Mouse (Mus musculus): ENCODE measurements around the gene Hist2h3c1. TPM values are rescaled to one million over a fixed set of nuclear protein-coding genes. Genes with fewer than 3 reads are reported as not detected.
"Not testable (repeated sequence)": the region's sequence is repeated elsewhere in the genome, so short reads cannot be mapped to it uniquely, and the experiment has no call there.

Hist2h3c1 gene
- polyA plus RNA-seq, 1 experiment from 2014 or later: not detected

DNA sequence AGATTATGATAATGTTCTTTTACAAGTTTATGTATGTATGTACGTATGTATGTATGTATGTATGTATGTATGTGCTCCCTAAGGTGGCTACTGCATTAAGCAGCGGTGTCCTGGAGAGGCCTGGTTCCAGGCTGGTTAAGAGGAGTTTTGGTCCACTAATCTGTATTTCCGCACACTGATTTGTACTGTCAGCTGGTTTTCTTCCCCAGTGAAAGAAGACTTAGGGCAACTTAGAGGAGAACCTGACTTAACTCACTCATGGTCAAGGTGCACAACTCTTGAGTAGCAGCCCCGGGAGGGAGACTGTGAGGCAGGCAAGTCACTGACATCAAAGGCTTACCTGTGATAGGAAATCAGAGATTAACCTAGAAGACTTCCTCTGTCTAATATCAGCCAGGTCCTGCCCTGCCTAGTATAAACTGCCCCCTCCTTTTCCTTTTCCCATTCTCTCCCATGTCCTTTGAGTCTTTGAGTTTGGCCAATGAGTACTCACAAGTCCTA, 9.6 kb upstream of the Hist2h3c1 start:
- Histone ChIP-seq H3K27ac (peak overlapping the region; percentile 82), H3K4me1 (peaks cover 28% of the 10 kb centered on the region), H3K4me3 (peak overlapping the region; percentile 48), H3K4me2 (peak overlapping the region; percentile 62), H3K27me3 (no peaks in the 10 kb centered on the region), H3K36me3 (no peaks in the 10 kb centered on the region), H3K9me3 (no peaks in the 10 kb centered on the region), H3K9ac (peak overlapping the region; percentile 76)
- 76% methylated on average over 4 of the region's 4 CpGs for WGBS
- no peak for ATAC-seq (ENCODE audit: insufficient number of reproducible peaks, insufficient read depth, low FRiP score, low TSS enrichment, low read depth)

- Histone ChIP-seq H3K4me3 (peak overlapping the region; percentile 48), H3K27me3 (no peaks in the 10 kb centered on the region), H3K27ac (peak overlapping the region; percentile 82), H3K36me3 (no peaks in the 10 kb centered on the region), H3K9ac (peak overlapping the region; percentile 76), H3K4me2 (peak overlapping the region; percentile 62), H3K9me3 (no peaks in the 10 kb centered on the region), H3K4me1 (peaks cover 30% of the 10 kb centered on the region)
- 19% methylated on average over 7 of the region's 7 CpGs for WGBS
- no peak for ATAC-seq (ENCODE audit: insufficient number of reproducible peaks, insufficient read depth, low FRiP score, low TSS enrichment, low read depth)
These were observed 9.1 kb upstream of the Hist2h3c1 start for GRCm38 (mm10) chr3:96237335-96237903.

DNA sequence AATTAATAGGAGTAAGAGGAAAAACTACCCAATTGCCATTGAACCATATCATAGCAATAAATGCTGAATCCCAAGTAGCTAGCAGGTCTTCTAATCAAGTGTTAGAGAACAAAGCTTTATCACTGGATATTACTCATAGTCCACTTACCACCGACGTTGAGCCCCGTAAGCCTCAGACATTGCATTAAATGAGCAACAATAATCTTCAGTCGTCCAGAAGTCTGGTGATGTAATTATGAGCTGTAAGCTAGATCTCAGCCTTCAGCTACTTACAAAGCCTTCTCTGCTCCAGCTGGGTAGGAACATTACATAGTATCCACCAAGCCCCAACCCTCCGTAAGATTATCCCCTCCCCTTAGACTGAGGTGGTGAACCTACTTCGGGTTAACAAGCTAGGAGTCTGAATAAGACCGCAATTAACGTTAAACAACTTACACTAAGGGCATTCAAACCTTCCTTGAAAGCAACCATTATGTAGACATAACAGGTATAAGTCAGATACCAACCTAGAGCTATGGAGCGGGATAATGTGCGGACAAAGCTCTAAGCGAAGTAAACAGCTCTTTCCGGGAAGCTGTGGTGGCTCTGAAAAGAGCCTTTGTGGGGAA, 8.5 kb upstream of the Hist2h3c1 start:
- Histone ChIP-seq H3K27me3 (no peaks in the 10 kb centered on the region), H3K27ac (peak overlapping the region; percentile 82), H3K4me2 (peak overlapping the region; percentile 62), H3K4me3 (peak overlapping the region; percentile 48), H3K36me3 (no peaks in the 10 kb centered on the region), H3K9ac (peak overlapping the region; percentile 76), H3K4me1 (peaks cover 31% of the 10 kb centered on the region), H3K9me3 (no peaks in the 10 kb centered on the region)
- no peak for ATAC-seq (ENCODE audit: insufficient number of reproducible peaks, insufficient read depth, low FRiP score, low TSS enrichment, low read depth)
- 1% methylated on average over 12 of the region's 12 CpGs for WGBS

- peak; percentile 90 for ATAC-seq (ENCODE audit: insufficient number of reproducible peaks, insufficient read depth, low FRiP score, low TSS enrichment, low read depth)
- Histone ChIP-seq H3K9ac (peak within 1 kb of the TSS; percentile 76), H3K4me1 (peaks cover 42% of the 10 kb centered on the region), H3K4me2 (peak within 1 kb of the TSS; percentile 62), H3K4me3 (peak within 1 kb of the TSS; percentile 48), H3K27ac (peak within 1 kb of the TSS; percentile 82)
- not testable (repeated sequence) for H3K9me3 ChIP-seq, H3K27me3 ChIP-seq, H3K36me3 ChIP-seq
- WGBS: 0% methylated on average over 12 of the region's 68 CpGs
These were observed 7.3 kb upstream of the Hist2h3c1 start, which contains the start of gene Hist2h3c2 for GRCm38 (mm10) chr3:96238954-96239793. Hist2h3c2 (minus strand) TSS chr3:96239127.

GRCm38 (mm10) chr3:96239949-96240798, 6.3 kb upstream of the Hist2h3c1 start, which contains the start of gene Hist2h2aa2:
Hist2h2aa2 (minus strand) TSS chr3:96240276.
- peak; percentile 85 for ATAC-seq (ENCODE audit: insufficient number of reproducible peaks, insufficient read depth, low FRiP score, low TSS enrichment, low read depth)
- not testable (repeated sequence) for H3K27me3 ChIP-seq, H3K36me3 ChIP-seq, H3K9me3 ChIP-seq
- Histone ChIP-seq H3K4me1 (peaks cover 47% of the 10 kb centered on the region), H3K27ac (peak within 1 kb of the TSS; percentile 92), H3K4me3 (peak within 1 kb of the TSS; percentile 36), H3K4me2 (peak within 1 kb of the TSS; percentile 54), H3K9ac (peak within 1 kb of the TSS; percentile 65)
- 3% methylated on average over 39 of the region's 85 CpGs for WGBS

GRCm38 (mm10) chr3:96240799-96241197, 5.7 kb upstream of the Hist2h3c1 start:
- peak overlapping the region; percentile 65 for H3K9ac ChIP-seq
- no peaks in the 10 kb centered on the region for H3K27me3 ChIP-seq
- peak overlapping the region; percentile 92 for H3K27ac ChIP-seq
- no peaks in the 10 kb centered on the region for H3K9me3 ChIP-seq
- peak overlapping the region; percentile 32 for H3K4me3 ChIP-seq
- H3K4me1 ChIP-seq: peaks cover 45% of the 10 kb centered on the region
- ATAC-seq (ENCODE audit: insufficient number of reproducible peaks, insufficient read depth, low FRiP score, low TSS enrichment, low read depth): no peak
- WGBS: 77% methylated on average over 9 of the region's 9 CpGs
- peak overlapping the region; percentile 54 for H3K4me2 ChIP-seq
- H3K36me3 ChIP-seq: no peaks in the 10 kb centered on the region

GRCm38 (mm10) chr3:96243921-96244572, 2.4 kb upstream of the Hist2h3c1 start:
- Histone ChIP-seq H3K27ac (peak overlapping the region; percentile 98), H3K4me2 (peak overlapping the region; percentile 62), H3K4me1 (peaks cover 38% of the 10 kb centered on the region), H3K9me3 (no peaks in the 10 kb centered on the region), H3K27me3 (no peaks in the 10 kb centered on the region), H3K9ac (peak overlapping the region; percentile 76), H3K4me3 (peak overlapping the region; percentile 51), H3K36me3 (no peaks in the 10 kb centered on the region)
- 78% methylated on average over 7 of the region's 7 CpGs for WGBS
- no peak for ATAC-seq (ENCODE audit: insufficient number of reproducible peaks, insufficient read depth, low FRiP score, low TSS enrichment, low read depth)

DNA sequence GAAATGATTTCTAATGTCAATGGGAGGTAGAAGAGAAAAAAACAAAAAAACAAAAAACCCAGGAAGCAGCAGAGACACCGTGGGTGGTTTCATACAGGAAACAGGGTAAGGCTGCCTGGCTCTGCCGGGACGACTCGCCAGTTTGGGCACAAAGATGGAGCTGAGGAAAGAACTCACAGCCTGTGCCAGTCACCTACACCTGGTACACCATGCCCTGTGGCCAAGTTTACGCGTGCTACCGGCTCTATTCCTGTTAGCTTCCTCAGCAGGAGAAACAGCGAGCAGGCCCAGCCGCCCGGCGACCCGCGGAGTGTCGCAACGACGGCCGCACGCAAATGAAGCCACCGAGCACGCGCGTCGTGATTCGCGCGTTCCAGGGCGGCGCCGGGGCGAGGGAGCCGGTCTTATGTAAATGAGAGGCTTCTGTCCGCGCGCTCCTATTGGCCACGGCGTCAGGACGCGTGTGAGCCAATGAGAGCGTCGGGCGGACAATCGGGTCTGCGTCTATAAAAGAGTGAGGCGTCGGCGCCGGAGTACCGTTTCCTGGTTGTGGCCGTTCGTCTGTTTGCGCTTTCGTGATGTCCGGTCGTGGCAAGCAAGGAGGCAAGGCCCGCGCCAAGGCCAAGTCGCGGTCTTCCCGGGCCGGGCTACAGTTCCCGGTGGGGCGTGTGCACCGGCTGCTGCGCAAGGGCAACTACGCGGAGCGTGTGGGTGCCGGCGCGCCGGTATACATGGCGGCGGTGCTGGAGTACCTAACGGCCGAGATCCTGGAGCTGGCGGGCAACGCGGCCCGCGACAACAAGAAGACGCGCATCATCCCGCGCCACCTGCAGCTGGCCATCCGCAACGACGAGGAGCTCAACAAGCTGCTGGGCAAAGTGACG, 1.2 kb upstream of the Hist2h3c1 start, which contains the start of gene Hist2h2aa1:
TSS of gene Hist2h2aa1 (plus strand) at position 495 of the 884 bp plus-strand sequence.
- H3K36me3 ChIP-seq, H3K9me3 ChIP-seq, H3K27me3 ChIP-seq: not testable (repeated sequence)
- Histone ChIP-seq H3K27ac (peak within 1 kb of the TSS; percentile 98), H3K9ac (peak within 1 kb of the TSS; percentile 76), H3K4me1 (peaks cover 41% of the 10 kb centered on the region), H3K4me3 (peak within 1 kb of the TSS; percentile 51), H3K4me2 (peak within 1 kb of the TSS; percentile 62)
- WGBS: under 1% methylated on average over 40 of the region's 88 CpGs
- ATAC-seq (ENCODE audit: insufficient number of reproducible peaks, insufficient read depth, low FRiP score, low TSS enrichment, low read depth): peak; percentile 89

DNA sequence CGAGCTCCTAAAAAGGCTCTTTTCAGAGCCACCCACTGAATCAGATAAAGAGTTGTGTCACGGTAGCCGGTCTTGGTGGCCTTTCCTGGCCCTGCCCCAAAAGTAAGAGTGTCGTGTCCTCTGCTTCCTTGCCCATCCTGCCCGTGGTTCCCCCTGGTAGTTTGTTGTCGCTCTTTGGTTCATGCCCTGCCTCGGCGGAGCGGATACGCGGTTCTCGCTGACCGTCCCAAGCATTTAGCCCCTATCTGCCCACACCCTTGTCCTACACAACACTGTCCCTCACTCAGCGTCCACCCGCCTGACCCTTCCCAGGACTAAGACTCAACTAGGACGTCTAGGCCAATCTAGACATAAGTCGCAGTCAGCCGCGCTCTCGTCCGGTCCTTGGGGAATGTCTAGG, 467 bp upstream of the Hist2h3c1 start:
- H3K36me3 ChIP-seq; ATAC-seq (ENCODE audit: insufficient number of reproducible peaks, insufficient read depth, low FRiP score, low TSS enrichment, low read depth); H3K9ac ChIP-seq; H3K9me3 ChIP-seq; H3K27me3 ChIP-seq: not testable (repeated sequence)
- Histone ChIP-seq H3K4me1 (peaks cover 44% of the 10 kb centered on the region), H3K4me3 (peak overlapping the region; percentile 39), H3K27ac (peak overlapping the region; percentile 81; the same call in 1 of the 2 replicates), H3K4me2 (peak overlapping the region; percentile 41; the same call in 1 of the 2 replicates)
- 0% methylated on average over 10 of the region's 21 CpGs for WGBS
